Mouse (Mus musculus) kidney, postnatal 10 days (tissue): Measurements from ENCODE around the gene Desi1.
"Not testable (repeated sequence)": the region's sequence is repeated elsewhere in the genome, so short reads cannot be mapped to it uniquely, and the experiment has no call there.

Experiments
- DNase-seq: peaks from one replicate; pipeline ENCODE4 v3.0.0; 2021; ENCODE audit warnings: mixed read lengths

Gene Desi1

DNA sequence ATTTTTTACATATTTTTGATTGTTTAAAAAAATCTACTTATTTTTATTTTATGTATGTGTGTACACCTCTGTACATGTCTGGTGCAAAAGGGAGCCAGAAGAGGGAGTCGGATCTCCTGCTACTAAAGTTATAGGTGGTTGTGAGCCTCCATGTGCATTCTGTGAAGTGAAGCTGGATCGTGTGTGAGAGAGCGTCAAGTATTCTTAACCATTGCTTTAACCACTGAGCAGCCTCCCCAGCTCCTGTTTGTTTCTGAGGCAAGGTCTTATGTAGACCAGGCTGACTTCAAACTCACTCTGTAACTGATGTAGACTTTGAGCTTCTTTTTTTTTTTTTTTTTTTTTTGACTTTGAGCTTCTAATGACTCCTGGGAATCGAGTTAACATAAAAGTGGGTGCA lies 16.2 kb downstream of the Desi1 start:
- no peak for DNase-seq

DNA sequence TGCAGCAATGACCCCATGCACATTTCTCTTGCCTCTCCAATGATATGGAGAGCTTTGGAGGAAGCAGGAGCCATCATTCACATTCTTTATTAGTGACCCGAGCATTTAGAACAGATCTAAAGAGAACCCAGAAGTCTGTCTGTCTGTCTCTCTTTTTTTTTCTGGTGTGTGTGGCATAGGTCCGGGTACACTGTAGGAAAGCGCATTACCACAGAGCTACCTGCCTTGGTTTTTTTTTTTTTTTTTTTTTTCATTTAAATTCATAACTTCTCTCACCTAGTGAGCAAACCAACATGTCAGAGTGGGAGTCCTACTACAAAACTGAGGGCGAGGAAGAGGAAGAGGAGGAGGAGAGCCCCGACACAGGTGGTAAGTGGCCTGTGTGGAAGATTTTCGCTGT lies 16.8 kb downstream of the Desi1 start:
- DNase-seq = no peak

DNA sequence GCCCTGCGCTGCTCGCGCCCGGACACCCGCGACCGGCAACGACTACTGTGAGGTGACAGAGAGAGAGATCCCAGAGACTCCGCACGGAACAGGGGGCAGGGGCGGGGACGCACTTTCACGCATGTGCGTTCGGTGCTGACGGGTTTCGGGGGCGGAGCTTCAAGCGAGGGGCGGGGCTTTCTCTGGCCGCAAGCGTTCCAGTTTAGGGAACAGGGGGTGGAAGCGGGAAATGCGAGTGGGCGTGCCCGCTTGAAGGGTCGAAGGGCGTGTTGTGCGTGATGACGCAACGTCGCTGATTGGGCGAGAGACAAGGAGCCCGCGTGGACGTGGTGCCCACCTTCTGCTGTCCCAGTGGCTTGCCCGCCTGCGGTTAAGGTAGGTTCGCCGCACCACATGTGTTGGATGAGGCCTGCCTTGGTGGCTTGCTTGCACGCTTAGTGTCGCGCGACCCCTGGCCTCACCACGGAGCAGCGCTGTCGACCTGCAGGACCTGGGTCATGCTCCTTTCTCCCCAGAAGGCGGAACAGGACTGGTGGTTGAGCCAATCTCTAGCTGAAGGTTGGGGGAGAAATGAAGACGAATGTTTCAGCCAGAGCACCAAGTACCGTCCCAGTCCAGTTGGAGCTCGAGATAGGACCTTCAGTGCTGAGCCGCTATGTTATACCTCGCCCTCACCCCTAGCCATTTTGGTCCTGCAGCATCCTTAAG lies 17.4 kb downstream of the Desi1 start:
- peak; percentile 100 for DNase-seq

DNA sequence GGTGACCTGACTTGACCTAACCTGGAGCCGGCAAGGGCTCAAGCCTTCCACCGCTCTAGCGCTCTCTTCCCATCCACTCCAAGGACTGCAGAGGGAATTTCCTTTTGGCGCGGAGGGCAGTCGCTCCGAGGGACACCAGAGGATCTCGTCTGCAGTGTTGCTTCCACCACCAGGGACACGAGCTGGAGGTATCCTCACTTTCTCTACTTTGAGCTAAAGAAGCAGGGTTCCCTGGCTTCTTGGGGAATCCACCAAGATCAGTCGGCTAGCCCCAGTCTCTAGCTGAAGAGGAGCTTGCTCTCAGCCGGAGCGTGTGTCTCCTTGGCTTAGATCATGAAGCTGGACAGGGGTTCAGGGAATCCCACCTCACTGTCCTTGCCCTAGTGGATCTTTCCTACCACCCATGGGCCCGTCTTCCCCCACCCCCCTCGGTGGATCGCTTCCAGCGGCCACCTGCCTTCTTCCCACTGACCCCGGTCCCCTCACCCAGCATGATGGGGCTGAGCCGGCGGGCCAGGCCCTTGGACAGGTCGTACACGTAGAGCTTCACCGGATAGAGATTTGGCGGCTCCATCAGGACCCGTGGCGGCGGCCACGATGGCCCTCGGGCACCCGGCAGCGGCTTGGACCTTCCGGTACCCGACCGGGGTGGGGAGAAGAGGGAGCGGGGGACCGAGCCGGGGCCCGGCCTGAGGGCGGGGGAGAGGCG lies 18.1 kb downstream of the Desi1 start:
- peak; percentile 52 for DNase-seq

DNA sequence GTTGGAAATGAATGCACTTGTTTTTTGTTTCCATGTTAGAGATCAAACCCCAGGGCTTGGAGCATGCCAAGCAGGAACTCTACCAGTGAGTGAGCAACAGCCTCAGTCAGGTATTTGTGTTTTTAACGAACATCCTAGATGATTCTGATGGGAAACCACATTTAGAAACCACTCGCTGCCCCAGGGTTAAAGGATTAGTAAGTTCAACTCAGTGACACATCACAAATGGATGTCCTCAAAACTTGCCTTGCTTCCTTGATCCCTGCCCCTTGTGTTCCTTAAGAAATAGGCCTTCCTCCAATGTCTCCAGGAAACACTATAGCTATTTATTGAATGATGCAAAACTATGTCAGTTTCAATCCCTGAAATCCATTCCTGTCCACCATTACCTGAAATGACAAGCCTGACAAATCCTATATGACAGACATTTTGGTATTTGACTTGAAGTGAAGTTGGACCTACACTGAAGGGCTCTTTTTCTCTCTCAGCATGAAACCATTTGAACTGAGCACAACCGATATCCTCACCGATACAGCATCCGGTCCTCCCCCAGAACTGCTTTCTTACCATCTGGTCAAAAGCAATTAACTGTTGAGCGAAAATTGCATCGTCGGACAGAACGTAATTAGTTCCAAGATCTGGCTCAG lies 18.8 kb downstream of the Desi1 start:
- no peak for DNase-seq

DNA sequence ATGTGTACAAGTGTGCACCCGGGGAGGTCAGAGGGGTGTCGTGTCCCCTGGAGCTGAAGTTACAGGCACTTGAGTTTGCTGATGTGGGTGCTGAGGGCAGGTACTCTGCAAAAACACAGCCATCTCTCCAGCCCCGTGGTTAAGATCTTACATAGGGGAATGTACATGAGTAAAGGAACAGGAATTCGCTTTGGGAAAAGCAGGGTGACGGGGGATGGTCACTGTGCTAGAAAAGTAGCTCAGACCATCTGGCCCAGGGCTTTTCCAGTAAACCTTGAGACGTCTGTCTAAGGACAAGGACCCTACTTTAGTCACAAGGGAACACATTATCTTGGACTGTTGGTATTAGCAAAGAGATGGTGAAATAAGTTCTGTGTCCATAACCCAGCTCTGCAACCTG lies 21.7 kb downstream of the Desi1 start:
- DNase-seq = no peak

DNA sequence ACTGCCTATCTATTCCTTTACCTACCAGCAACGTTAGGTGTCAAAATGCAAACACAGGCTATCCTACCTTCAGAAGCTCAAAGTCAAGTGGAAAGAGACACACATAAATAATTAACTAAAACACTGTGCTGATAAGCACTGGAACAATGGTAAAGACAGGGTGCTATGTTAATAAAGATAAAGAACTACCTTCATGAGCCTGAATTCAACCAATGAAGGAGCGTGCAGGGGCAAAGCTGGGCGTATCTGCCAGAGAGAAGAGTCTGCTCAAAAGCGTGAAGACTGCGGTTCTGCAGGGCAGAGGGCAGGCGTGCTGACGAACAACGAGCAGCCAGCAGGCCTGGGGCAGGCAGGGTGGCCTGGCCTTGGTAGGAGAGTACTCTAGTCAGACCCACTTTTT lies 29.4 kb downstream of the Desi1 start:
- no peak for DNase-seq

DNA sequence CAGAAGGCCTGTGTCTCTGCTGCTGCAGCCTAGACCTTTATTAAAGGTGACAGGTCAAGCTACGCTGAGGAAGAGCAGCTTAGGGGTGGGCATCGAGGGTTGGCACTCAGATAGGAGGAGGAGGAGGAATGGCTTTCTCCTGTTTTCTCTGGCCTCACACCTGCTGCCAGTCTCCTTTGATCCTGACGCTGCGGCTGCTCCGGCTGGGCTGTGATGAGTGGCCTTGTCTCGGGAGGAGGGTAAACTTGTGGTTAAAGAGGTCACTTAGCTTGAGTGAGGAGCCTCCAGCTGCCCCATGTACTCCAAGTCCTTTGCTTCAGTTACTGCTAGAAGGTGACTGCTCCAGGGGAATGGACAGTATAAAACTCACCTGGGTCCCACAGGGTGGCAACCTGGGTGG lies 39.7 kb downstream of the Desi1 start:
- no peak for DNase-seq

DNA sequence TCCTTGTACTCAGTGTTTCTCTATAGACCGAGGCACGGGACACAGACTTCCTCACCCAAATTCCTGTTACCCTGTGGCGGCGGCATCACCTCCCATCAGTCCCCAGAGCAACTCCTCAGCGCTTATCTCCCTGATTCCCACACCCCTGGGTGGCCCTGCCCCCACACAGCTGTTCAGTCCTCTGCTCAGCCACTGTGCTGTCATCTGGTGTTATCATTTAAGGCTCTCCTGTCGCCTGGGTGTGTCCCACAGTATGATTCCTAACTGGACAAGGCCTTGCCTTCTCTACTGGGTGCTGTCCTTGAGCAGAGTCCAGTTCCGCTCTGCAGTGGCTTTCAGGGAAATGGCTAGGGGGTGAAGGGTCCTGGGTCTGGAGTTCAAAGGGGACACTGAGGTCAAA lies 43.1 kb downstream of the Desi1 start:
- no peak for DNase-seq

DNA sequence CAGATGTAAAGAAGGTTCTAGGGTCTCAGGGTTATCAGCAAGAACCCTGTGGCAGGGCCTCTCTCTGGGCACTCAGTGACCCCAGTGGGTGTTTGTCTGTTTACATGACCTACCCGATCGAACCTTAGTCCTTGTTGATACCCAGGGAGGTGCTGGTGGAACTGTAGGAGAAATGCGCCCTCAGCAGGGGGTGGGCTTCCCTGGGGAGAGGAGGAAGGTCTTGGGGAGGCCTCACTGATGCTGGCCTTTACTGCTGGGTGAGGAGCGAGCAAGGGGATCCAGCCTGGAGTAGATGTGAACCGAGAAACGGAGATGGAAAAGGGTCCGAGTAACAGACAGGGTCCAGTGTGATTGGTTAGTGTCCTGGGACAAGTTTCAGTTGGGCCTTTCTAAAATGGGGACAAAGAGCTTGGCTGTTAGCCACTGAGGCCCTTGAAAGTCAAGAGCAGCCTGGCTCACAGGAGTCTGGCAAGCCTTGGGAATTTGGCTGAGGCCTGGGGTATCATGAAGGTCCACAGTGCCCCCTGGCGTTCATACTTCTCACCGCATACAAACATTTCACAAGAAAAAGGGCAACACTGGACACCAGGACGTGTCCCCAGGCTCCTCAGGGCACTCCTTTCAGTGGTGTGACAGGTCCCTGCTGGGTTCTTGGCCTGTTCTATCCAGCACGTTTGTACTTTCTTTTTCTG lies 44.1 kb downstream of the Desi1 start:
- DNase-seq = peak; percentile 93

DNA sequence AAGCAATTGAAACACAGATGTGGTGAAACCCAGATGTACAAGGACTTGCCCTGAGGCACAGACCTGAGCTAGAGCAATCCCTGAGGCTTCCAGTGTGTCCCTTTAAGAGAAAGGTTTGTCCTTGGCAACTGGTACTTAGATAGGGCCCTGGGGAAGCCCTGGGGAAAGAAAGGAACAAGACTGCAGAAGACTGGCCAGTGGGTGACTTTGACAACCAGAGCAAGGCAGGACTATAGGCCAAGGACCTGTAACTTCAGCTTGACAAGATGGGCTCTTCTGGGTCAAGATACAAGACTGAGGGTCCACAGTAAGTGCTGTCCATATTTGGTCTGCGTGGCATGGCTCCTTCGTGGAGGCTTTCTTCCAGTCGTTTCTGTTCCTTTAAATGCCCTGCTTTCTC lies 46.0 kb downstream of the Desi1 start, which contains the start of gene Xrcc6:
Xrcc6 (plus strand) TSS at position 190 of the 400 bp plus-strand sequence.
- DNase-seq = no peak

DNA sequence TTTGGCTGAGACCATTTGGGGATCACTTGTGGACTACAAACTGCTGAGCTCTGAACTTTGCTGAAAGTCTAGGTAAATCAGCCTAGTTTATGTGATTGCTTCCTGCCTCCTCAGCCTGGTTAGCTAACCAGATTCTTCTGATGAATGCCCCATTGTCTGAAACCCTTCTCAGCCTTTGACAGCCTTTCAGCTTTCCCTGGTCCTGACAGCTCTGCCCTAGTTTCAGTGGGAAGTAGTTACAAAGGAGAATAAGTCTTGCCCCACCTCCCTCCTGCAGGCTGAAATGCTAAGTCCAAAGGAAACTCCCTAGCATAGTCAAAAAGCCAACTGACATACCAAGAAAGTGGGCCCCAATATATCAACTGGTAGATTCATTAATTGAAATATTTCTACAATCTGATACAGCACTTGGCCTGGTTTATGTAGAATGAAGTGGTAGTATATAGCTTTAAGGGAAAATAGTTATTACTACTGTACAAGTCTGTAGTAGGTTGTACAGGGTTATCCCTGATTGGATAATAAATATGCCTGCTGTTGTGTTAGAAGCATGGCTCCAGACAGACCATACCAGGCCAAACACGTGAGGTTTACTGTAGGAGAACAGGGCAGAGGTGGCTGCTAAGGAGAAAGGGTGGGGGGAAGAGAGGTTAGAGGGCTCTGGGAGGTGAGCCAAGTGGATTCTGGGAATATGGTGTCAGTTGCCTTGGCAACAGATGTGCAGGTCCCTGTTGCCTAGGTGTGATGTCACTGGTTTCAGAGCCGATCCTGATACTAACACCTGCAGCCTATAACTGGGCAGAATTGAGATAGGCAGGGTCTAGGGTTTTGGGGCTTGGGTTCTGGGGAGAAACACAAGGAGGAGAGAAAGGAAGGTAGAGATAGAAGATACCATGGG lies 48.1 kb downstream of the Desi1 start:
- DNase-seq = no peak

DNA sequence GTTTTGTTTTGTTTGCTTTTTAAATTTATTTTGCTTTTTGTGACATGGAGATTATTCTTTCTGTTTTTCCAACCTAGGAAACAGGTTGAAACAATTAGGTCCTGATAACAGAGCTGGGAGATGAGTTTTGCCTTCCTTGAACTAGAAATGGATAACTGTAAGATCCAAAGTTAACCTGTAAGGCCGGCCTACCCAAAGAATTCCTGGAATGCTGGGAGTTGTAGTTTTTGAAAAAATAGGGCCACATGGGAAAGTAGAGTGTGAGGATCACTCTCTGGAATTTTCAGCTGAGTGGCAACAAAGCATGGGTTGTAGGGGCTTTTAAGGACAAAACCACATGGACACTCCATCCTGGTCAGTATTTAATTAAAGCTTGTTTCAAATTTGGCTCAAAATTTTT lies 51.5 kb downstream of the Desi1 start:
- DNase-seq = no peak

DNA sequence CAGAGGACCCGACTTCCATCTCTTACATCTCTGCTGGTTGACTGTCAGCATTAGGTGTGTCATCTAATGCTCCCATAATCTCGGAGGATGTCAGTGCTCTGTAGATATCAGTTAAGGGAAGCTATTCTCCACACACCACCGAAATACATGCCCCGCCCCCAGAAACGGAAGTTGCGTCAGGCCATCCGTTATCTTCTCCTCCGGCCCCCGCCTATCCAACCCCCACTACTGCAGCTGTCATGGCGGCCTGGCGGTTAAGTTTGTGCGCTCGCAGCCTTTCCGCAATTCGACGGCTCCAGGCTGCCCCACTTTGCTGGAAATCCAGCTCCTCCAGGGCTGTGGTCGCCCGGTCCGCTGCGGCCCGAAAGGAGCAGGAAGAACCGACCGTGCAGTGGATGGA lies 53.3 kb downstream of the Desi1 start, which contains the start of gene 1700029P11Rik:
1700029P11Rik (plus strand) TSS at position 220 of the 400 bp plus-strand sequence.
- no peak for DNase-seq

DNA sequence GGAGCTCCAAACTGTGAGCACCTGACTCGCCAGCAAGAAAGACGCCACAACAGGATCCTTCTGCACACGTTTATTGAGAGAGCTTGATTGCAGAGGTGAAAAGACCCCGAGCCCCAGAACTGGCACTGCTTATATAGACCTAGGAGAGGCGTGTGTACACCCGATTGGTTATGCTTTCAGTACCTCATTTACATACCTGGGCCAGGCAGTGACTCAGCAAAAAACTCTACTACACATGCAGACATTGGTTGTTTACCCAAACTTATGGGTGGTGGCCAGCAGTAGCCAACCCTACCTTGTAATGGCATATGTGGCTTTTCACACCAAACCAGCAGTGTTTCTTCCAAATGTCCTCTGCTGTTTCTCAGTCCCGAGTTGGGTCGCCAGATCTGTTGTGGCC lies 58.5 kb downstream of the Desi1 start:
- DNase-seq = not testable (repeated sequence)

DNA sequence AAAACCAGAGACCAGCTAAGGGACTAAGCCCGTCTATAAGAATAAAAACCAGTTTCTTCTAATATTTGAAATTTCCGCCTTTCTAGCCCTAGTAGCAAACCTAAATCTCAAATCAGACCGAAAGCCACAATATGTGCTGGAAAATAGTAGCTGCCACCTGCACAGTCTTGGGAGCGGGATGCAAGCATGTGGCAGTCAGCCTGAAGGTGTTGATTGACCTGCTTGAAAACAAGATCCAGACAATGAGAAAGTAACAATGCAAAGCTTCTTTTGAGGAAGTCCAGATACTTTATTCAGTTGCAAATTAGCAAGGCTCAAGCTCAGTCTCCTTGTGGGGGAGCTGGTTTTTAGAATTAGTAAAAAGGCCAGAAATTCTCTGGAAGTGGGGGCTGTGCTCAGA lies 63.2 kb downstream of the Desi1 start:
- not testable (repeated sequence) for DNase-seq

DNA sequence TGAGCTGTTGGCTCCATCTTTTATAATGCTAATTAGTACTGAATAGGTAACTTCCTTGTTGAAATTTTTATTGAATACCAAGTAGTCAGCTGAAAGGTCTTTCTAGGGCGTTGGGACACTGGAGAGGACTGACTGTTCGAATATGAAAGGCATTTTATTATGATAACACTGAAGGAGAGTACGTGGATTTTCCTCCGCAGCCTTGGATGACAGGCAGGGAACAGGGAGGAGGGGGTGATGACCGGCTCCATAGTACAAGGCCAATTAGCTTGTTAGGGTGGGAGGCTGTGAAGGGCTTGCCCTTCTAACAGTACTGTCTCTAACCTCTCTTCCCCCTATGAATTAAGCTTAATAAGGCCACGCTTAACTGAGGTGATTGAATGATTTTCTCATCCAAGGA lies 64.0 kb downstream of the Desi1 start:
- DNase-seq = not testable (repeated sequence)

DNA sequence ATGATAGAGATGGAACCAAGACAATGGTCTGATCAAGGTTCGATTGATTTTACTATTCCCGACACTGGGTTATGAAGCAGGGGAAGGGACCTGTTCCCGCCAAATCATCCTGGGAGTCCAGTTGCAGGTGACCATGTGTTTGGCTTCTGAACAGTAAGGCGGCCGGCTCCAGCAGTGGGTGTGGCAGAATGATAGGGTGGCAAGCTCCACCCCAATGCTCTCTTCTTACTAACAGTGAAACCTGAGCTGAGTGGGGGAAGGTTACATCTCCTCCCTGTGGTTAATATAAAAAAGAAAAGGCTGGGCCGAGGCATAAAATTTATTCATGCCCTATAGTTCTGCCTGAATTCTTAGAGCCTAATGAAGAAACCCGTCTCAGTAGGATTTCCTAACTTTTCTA lies 64.5 kb downstream of the Desi1 start:
- DNase-seq = no peak

DNA sequence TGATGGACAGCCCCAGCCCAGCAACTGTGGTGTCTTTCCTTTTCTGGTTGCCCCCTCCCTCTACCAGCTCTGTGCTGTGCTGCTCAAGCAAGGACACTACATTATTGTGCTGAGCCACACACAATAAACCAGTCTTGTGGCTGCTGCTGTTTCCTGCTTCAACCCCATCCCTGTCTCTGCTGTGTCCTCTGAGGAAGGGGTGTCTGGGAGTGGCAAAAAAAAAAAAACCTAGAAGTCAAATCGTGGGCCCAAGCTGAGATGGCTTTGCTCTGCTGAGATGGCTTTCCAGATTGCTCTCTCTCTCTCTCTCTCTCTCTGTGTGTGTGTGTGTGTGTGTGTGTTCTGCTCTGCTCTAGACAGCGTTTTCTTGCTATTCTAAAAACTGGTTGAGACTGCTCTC lies 65.2 kb downstream of the Desi1 start:
- DNase-seq = no peak

DNA sequence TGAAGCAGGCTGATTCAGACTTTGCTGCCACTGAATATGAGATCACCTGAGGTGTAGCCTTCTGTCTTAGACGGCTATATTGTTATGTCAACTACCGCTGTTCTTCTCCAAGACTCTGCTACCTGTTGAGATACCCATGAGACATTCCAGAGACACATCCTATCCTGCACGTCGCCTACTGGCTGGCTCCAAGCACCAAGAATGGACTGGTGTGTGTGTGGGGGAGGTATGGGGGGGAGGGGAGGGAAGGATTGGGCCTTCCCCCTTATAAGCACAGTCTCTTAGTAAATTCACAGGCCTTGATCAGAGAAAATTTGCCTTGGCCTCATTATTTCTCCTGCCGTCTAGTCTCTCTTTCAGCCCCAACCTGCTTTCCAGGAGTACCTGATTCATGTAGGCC lies 65.8 kb downstream of the Desi1 start:
- no peak for DNase-seq

DNA sequence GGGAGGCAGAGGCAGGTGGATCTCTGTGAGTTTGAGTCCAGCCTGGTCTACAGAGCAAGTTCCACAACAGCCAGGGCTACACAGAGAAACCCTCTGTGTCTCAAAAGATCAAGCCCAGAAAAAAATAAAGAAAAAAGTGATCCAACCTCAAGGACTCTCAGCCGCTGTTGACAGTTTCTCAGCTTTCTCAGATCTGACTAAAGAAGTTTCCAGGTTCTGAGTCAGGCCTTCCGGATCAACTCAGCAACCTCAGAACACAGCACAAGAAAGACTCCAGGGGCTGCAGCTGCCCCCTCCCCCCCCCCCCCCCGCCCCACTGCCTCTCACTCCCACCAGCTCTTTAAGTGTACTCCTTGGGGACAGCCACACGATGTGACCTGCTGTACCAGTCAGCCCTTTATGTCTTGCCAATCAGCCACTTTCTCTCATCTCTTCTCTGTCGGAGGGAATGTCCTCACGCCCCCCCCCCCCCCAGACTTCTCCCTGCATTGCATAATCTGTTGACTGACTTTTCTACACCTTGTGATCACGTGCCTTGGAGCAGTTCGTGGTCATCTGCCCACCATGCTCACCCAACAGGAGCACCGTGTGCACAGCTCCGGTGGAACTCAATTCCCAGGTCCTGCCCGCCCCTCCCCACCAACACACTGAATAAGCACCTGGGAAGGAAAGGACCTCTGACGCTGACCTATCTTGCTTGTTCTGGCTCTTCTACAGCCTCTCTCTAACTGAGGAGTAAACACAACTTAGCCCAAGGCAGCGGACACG lies 67.4 kb downstream of the Desi1 start:
- no peak for DNase-seq
